8 mouse cellular contexts compared by ENCODE assay signal in genomic region chr2:32693823-32694411, GRCm38 (mm10). TPM values are rescaled to one million over a fixed set of nuclear protein-coding genes. Genes with fewer than 3 reads are reported as not detected.
DNase-seq lines count a peak whose midpoint lies in the region; ATAC-seq lines count a peak whose summit lies in the region.

No protein-coding gene starts in this region.

- peak; percentile 95 for ATAC-seq in common myeloid progenitor, adult 5-6 weeks (replicated peaks; ENCODE audit: low read depth, poor library complexity, severe bottlenecking)
- ATAC-seq in megakaryocyte progenitor cell, adult 5-6 weeks (replicated peaks; ENCODE audit: poor library complexity), result peak; percentile 95

- DNase-seq in ZHBTc4 (ENCODE audit: low read depth, low spot score), result peak; percentile 99
- DNase-seq in gastrocnemius, adult 8-10 months (ENCODE audit: low spot score in 2 of 2), result peak; percentile 93
- peak; percentile 99 for DNase-seq in induced T-regulatory cell, adult 2 months (ENCODE audit: low read depth)
- DNase-seq in left cerebral cortex, adult 9 months (ENCODE audit: low spot score in 2 of 2), result peak; percentile 94 to 96
- DNase-seq in right cerebral cortex, postnatal 14 days, result peak; percentile 95
- DNase-seq in urinary bladder, postnatal 36 days (ENCODE audit: low spot score in 2 of 2), result peak; percentile 87 to 94

RNA-seq across cellular contexts. Expression of gene Fpgs, which starts 10.0 kb away (rescaled TPM):
- 27.2 and 39.8 TPM in 2 replicates for total RNA-seq in common myeloid progenitor, adult 5-6 weeks (2017)
- 1 to 10 TPM; 4.2 to 5.8 (median 4.7) TPM for total RNA-seq in gastrocnemius, adult 8-10 months (2022)
- 18.0 and 19.1 TPM in 2 replicates for total RNA-seq in megakaryocyte progenitor cell, adult 5-6 weeks (2015)
- total RNA-seq in megakaryocyte progenitor cell, adult 5-6 weeks (2017), result 20.7 and 27.4 TPM in 2 replicates

RNA-seq across cellular contexts. Expression of gene Cdk9, which starts 19.0 kb away (rescaled TPM):
- total RNA-seq in common myeloid progenitor, adult 5-6 weeks (2017), result 48.2 and 61.3 TPM in 2 replicates
- total RNA-seq in gastrocnemius, adult 8-10 months (2022), result 10 to 100 TPM; 17.0 to 22.2 (median 20.8) TPM
- 63.4 and 79.2 TPM in 2 replicates for total RNA-seq in megakaryocyte progenitor cell, adult 5-6 weeks (2015)
- 39.3 and 42.5 TPM in 2 replicates for total RNA-seq in megakaryocyte progenitor cell, adult 5-6 weeks (2017)

RNA-seq across cellular contexts. Expression of gene Sh2d3c, which starts 26.9 kb away (rescaled TPM):
- 13.7 and 19.3 TPM in 2 replicates for total RNA-seq in common myeloid progenitor, adult 5-6 weeks (2017)
- 1 to 10 TPM; 3.3 to 6.6 (median 6.1) TPM for total RNA-seq in gastrocnemius, adult 8-10 months (2022)
- total RNA-seq in megakaryocyte progenitor cell, adult 5-6 weeks (2015), result 18.2 and 19.9 TPM in 2 replicates
- 10.3 and 10.7 TPM in 2 replicates for total RNA-seq in megakaryocyte progenitor cell, adult 5-6 weeks (2017)

RNA-seq across cellular contexts. Expression of gene 6330409D20Rik, which starts 46.9 kb away (rescaled TPM):
- total RNA-seq in common myeloid progenitor, adult 5-6 weeks (2017), result not detected in 2 replicates
- total RNA-seq in gastrocnemius, adult 8-10 months (2022), result not detected
- not detected in 2 replicates for total RNA-seq in megakaryocyte progenitor cell, adult 5-6 weeks (2015)
- not detected in 2 replicates for total RNA-seq in megakaryocyte progenitor cell, adult 5-6 weeks (2017)

RNA-seq across cellular contexts. Expression of gene Eng, which starts 47.5 kb away (rescaled TPM):
- total RNA-seq in common myeloid progenitor, adult 5-6 weeks (2017), result 17.8 and 24.0 TPM in 2 replicates
- 10 to 100 TPM; 17.4 to 26.6 (median 20.5) TPM for total RNA-seq in gastrocnemius, adult 8-10 months (2022)
- total RNA-seq in megakaryocyte progenitor cell, adult 5-6 weeks (2015), result 14.7 and 15.5 TPM in 2 replicates
- 6.9 and 8.5 TPM in 2 replicates for total RNA-seq in megakaryocyte progenitor cell, adult 5-6 weeks (2017)

Comparison
In these comparisons a context has a peak if more than half of its experiments do, and no peak if none do; other contexts are left out.
1. Peak in every context shown above with its lines: DNase-seq and ATAC-seq.